Mouse (Mus musculus) adrenal gland, postnatal 4 days (tissue): ENCODE results near the gene Ndufaf2. TPM values are rescaled to one million over a fixed set of nuclear protein-coding genes. Genes with fewer than 3 reads are reported as not detected.

ENCODE experiments used
- DNase-seq, 2 experiments: peaks; one replicate each; pipeline ENCODE4 v3.0.0; 2021 to 2022; ENCODE audit warnings: low spot score in 2 of 2, mixed read lengths in 2 of 2
- total RNA-seq, 2 experiments: library from RNA; stranded (reverse); gene quantifications; 2 replicates each; pipeline ENCODE4 v1.2.3; 2021

The Ndufaf2 gene
- total RNA-seq, 2 experiments from 2014 or later, result 22.8 to 26.1 TPM

DNA sequence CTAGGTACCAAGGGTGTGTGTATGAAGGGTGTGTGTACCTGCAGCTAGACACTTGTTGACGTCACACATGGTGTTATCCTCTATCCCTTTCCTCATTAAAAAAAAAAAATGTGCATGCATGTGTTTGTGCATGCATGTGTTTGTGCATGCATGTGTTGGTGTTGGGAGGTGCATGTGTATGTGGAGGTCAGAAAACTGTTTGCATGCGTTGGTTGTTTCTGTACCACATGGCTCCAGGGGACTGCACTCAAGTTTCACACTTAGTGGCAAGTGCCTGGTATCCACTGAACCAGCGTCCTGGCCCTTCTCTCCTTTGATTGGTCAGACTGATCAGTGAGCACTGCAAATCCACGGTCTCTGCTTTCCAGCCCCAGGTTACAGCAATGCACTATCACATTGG, 71.7 kb downstream of the Ndufaf2 start:
- no peak for DNase-seq

DNA sequence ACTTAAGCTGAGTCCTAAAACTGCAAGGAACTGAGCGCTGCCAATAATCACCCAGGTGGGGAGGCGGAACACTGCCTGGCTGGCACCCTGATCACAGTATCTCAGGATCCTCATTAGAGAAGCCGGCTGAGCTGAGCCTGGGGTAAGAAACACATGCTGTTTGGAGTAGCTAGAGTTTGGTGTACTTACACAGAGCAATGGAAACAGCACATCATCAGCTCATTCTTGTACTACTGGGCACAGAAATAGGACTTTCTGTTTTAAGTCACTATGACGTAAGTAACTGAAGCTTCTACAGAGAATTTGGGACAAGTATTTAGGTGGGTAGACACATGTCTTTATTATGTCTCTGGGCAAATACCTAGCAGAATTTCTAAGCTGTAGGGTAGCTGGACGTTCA, 72.4 kb downstream of the Ndufaf2 start:
- no peak for DNase-seq

DNA sequence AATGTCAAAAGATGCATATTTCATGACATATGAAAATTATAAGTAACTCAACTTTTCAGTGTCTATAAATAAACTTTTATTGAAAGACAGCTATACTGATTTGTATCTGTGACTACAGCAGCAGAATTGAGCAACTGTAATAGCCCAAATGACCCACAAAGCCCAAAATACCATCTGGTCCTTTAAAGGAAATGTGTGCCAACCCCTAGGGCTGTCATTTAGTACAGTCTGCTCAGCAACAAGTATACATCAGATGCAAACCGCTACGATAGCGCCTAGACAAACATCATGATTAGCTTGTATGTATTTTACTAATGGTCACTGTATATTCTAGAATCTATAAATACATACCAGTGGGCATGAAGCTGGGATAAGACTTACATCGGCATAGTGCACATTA, 74.3 kb downstream of the Ndufaf2 start:
- no peak for DNase-seq

DNA sequence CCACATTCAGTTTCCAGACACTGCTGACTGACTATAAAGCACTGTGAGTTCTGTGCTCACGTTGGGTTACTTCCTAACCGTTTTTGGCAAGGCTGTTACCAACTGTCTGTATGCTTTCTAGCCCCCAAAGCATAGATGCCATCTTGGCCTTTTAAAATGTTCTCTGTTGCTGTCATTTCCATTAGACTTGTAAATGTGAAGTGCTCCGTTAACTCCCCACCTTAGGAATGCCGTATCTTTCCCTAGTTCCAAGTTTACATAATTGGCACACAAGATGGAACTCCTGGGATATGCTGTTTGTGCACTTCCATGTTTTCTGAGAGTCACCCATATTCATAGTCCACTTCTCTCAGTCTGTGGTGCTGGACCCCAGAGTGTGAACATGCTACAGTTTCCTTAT, 80.5 kb downstream of the Ndufaf2 start:
- no peak for DNase-seq

DNA sequence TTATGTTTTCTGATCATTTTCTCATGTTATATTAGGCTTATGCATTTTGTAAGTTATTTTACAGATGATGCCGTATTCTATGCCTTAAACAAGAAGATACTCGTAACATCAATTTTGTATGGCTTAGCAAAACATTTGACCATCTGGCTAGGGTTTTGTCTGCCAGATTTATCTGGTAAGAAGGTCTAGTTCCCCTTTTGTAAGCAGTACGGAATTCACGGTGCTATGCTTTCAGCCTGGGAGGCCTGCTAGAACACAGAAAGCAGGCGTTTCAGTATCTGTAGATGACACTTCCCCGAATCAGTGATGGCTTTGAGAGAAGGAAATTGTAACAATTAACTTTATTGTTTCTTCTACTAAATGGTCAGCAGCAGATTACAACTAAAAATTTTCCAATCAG, 80.9 kb downstream of the Ndufaf2 start:
- no peak for DNase-seq

DNA sequence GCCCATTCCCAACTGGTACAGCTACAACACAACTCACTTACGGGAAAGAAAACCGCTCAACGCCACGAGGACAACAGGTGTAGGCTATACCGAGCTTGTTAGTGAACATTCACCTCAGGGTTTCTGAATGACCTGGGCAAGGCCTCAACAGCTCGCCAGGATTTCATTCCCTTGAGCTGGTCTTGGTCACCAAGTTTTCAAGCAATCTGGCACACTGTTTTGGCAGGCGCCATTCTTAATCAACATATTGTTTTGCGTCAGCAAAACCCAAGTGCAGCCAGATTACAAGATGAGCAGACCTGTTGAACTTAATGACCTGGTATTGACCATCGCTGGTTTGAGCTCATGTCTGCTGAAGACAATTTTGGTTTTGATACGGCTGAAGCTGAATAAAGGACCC, 88.3 kb downstream of the Ndufaf2 start:
- DNase-seq, result no peak

DNA sequence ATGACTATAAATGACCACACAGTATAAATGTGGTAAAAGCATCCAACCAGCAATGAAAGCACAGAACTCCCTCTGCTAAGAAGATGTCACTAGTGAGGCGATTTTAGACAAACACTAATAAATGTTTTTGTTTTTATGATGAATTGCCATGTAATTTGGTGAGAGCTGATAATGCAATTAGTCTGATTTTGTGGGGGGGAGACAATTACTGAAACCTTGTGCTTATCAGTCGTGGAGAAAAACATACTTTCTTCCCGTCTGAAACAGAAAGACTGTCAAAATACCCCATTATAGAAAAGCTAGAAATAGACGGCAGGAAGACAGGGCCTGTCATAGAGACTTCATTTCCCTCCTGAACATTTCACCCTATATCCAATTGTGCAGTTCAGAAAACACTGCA, 89.3 kb downstream of the Ndufaf2 start:
- no peak for DNase-seq

DNA sequence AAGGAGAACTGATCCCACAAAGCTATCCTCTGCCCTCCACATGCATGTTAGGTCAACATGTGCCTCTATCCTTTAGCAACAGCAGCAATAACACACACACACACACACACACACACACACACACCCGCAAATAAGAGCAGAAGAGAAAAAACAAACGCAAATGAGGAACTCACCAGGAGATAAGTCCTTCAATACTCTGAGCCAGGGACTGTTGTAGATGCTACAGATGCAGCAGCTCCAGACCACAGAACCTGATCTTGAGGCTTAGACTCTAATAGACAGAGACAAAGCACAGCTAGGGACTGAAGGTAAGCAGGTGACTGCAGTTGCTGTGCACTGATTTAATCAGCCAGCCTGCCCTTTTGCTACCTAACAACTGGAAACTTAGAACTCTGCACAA, 92.4 kb downstream of the Ndufaf2 start:
- no peak for DNase-seq

DNA sequence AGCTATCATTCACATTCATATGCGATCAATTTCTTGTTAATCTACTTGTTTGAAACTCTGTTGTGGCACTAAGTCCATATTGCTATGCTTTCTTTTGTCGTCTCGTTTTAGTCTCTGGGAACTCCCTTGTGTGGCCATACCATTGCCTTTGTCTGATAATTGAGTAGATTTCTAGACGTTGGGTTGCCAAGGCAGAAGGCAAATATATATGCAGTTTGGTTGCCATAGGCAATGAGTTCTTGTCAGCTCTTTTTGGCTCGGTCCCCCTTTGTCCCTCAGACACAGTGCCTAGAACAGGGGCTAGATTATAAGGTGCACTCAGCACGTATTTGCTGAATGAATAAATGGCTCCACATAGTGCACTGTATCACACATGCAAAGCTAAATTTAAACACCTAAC, 94.1 kb downstream of the Ndufaf2 start:
- no peak for DNase-seq

DNA sequence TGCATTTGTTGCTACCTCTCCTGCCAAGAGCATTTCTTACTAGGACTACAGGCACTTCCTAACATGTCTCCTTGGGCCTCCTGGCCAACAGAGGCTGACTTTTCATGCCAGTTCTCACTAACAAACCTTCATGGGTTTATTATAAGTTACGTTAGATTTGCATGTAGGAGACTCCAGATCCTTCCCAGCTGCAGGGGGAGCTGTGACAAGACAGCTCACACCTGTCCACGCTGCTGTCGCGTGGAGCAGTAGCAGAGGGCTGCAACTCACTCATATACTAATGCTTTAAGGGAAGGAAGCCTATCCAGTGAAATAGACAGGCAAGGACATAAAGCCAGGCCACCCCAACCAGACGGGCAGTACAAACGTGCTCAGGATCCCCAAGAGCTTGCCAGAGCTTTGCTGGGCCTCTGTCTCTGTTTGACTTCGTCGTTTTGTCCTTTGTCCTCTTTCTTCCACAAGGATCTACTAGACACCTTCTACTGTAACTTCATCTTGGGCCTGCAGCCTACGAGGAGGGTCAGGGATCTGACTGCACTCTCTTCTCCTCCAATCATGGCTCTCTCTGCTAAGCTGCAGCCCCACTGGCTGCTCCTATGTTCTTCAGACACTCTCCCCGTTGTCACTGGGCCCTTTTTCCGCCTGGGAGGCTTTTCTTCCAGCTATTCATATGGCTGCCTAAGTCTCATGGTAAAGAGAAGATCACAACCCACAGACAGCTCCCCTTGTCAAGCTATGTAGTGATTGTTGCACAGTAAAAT, 94.9 kb downstream of the Ndufaf2 start:
- no peak for DNase-seq

DNA sequence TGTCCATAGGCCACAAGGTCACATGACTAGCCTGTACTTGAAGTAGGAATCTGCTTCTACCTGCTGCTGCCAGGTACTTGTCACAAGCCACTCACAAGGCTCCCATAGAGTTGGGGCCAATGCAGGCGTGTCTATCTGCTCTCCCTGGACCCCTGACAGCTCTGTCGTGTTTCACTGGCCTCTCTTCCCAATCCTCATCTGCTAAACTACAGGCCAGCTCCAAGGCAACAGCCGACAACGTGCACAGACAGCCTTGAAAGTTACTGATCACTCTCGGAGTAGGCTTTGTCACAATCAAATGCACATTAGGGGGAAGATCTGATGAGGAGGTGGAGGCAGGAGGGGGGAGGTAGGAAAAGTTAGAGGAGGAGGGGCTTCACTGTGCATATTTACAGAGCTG, 95.5 kb downstream of the Ndufaf2 start:
- DNase-seq, result no peak

DNA sequence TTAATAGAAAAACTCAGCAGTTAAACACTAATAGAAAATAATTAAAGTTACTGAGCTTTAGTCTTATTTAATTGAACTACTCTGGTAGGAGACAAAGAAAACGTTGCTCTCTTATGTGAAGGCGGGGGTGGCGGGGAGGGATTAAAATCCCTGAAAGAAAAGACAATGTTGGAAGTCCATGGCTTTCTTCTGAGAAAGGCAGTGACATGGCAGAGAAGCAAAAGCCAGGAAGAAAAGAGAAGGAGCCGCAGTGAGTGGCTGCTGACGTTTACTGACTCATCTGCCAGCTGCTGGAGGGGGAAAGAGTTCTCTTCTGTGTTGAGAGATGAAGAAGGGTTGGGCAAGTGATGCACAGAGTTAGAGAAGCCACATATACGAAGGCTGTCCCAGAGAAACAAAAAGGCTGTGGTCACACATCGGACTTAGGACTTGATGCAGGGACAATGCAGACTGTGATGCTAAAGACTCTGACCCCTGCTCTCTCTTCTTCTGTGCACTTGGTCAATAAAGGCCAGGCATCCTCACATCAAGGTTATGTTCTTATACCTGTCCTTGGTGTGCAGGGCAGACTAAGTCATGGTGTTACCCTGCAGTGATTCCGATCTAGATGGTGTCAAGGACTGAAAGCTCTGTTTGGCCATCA, 97.4 kb downstream of the Ndufaf2 start:
- DNase-seq, result no peak

DNA sequence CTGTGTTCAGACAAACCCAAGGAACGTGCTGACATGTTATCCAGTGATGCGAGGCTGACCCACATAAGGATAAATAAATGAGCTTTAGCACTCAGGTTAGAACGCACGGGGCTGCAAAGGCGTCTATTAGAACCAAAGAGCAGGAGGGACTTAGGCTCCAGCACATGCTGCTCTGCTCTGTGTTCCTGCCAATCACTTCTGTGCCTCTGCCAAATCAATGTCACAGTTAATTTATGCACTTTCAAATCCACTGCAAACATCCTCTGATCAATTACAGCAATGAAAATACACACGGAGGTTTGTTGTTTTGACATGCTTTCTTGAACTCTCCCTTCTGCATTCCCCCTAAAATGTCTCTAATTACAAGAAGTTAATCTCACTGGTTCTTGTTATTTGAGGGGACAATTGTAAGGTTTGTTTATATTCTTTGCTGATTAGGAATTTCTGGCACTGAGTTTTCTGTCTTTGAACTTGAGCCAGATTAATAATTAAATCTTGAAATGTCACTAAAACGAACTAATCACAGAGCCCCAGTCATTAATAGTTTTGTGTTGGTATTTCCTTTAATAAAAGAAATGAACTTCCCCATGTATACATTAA, 98.0 kb downstream of the Ndufaf2 start:
- DNase-seq, result no peak

DNA sequence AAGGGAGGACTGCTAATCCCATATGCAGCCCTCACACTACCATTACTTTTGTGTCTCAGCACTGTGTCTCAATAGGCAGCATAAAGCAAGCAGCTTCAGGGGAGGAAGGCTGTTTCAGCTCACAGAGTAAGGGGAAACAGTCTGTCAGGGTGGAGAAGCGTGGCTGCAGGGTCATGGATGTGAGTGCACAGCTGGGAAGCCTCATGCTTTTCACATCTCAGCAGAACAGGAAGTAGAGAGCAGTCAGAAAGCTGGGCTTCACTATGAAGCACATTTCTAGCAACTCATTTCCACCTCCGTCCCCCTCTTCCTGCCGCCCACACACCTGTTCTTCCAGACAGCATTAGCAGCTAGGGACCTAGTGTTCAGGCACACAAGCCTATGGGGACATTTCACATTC, 101.5 kb downstream of the Ndufaf2 start:
- DNase-seq, result no peak

DNA sequence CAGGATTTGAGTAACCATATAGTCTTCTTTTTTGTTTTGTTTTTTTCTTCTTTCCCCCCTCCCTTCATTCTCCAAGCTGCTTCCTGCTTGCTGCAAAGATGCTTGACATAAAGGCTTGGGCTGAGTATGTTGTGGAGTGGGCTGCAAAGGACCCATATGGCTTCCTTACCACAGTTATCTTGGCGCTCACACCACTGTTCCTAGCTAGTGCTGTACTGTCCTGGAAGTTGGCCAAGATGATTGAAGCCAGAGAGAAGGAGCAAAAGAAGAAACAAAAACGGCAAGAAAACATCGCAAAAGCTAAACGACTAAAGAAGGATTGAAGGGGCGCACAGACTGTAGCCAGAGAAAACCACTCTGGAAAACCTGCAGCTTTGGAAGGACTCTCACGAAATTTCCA, 111.1 kb downstream of the Ndufaf2 start:
- DNase-seq, result no peak

DNA sequence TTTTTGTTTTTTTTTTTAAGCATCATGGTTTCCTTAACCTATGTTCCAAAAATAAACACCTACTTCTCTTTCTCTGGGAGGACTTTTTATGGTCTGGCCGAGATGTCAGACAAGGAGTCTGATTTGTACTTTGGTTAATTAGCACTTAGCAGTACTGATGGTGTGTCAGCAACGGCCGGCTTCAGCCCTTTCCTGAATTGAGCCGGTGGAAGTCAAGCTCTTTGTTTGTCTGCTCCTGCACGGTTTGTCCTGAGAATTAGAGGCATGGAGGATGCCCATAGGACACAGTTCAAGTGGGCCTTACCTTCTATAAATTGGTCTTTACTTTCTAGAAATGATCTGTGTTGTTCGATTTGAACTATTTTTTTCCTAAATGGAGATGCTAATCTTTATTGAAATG, 111.5 kb downstream of the Ndufaf2 start:
- no peak for DNase-seq

DNA sequence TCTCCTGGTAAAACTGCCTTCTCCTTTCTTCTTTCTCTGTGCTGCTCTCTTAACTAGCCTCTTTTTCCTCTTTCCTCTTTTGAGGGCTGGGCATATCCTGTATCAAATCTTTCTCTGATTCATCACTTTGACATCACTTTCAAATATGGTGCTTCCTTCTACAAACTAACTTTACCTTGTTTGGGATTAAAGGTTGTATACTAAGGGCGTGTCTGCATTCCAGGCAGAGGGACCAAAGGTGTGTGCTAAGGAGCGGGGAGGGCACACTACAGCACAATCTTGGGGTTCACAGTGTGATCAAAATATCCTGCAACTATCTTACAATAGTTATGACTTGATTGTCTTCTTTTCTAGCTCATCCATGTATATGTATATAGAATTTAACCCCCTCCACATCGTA, 112.4 kb downstream of the Ndufaf2 start:
- DNase-seq, result no peak

DNA sequence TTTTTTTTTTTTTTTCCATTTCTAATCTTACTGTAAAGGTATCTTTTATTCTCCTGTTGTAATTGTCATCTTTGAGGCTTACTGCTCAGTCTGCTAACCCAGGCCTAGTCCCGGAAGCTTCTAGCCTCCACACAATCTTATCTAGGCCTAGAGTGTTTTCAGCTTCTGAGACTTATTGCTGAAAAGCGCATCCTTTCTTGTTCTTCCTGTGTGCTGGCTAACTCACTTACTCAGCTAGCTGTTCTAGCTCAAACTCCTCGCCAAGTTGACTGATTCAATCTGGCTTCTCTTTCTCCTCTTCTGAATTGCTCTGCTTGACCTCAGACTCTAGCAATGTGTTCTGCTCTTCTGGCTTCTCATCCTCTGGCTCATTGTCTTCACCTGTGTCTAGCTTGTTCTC, 112.8 kb downstream of the Ndufaf2 start:
- DNase-seq, result no peak

DNA sequence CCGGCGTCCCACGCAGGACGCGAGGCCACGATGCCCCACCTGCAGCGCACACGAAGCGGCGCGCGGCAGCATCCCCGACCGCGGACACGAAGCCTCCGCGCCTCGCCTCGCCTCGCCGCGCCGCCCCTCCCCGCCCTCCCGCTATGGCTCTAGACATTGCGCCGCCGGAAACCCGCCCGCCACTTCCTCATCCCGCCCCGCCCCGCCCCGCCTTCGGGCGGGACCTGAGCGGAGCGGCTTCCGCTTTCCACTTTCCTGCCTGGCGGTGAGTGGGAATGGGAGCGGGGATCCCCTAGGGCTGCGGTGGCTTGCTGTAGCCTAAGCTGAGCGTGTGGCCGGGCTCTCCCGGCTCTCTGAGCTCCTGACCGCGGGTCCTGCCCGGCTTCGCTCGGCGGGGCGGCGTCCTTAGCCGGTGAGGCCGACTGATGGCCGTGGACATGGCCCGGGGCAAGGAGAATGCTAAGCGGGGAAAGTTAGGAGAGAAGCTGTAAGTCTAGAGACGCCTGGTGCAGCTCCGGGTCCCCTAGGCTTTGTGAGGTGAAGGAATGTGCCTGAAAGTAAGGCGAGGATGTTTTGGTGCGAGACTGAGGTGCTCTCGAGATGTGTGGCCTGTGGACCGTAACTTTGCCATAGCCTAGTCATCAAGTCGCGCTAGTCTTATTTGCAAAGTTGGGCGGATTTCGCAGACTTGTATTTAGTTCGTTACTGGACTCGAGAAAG, 114.0 kb downstream of the Ndufaf2 start, which contains the start of gene Smim15:
Gene Smim15 (plus strand): TSS at position 225 of the 720 bp plus-strand sequence.
- DNase-seq, result peak; percentile 69 to 81

DNA sequence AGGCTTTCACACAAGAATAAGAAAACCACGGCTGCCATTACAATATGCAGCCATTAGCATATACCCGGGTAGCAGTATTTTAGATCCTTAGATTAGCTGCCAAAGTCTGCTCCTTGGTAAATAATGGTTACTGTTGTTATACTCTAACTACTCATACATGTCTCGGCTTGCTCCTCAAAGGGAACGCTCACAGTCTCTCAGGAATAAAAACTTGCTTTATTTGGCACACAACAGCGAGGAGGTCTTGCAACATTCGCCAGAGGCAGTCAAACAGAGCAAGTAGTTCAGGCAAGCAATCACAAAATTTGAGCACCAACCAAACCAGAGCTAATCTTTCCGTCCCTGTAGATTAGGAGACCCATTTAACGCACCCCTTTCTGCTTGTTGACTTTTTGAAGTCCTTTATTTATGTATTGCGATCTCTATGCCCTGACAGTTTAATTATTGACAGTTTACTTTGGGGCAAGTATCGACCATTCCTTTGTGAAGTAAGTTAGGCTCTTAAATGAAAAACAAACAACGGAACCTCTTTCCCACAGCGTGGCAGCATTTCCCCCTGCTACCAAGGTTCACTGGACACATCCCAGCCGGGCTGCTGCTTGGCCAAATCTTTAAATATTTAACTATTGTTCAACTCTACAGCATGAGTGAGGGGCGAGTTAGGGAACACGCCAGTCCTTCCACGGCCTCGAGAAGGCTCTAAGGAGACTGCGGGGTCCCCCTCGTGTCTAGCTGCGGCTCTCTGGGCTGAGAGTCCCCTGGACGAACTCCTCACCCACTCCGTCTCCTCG, 114.8 kb downstream of the Ndufaf2 start:
- peak in 1 of 2 experiments; percentile 11 for DNase-seq

DNA sequence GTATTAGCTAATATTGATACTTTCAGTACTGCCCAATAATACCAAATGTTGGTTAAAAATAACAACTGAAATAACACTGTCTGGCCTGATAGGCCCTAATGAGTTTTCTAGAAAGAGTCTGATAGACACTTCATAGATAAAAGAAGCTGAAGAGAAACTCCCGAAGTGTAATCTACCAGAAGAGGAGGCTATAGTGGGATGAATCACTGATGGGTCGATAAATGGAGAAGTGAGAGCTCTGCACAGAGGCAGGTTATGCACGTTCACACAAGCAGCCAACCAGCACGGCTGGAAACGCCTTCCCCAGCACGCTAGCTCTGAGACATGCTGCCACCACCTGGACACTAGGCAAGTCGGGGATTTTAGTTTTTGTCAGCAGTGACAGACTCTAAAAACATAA, 117.1 kb downstream of the Ndufaf2 start:
- DNase-seq, result peak; percentile 15 to 52
